Mouse (Mus musculus): ENCODE results near the gene Veph1. TPM values are rescaled to one million over a fixed set of nuclear protein-coding genes. Genes with fewer than 3 reads are reported as not detected.

The Veph1 gene
- polyA plus RNA-seq, 1 experiment from 2014 or later, result 20.1 TPM

DNA sequence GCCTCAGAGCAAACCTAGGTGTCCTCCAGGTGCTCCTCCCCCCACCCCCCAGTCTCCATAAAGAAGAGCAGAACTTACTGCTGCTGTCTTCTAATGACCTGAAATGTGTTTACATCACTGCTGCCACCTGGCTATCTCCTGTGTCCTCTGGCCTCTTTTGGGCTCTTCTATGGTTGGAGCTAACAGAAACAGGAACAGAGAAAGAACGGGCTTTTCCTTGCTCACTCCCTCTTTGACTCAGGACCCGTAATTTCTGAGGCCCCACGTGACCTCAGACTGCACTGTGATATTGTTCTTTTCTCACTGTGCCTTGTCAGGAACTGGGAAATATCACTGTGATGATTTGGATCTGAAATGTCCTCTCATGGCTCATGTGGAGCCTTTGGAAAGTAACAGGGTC is 271.2 kb downstream of the Veph1 start:
- 81% methylated on average over 3 of the region's 3 CpGs for WGBS
- no peak for ATAC-seq (ENCODE audit: low FRiP score)

DNA sequence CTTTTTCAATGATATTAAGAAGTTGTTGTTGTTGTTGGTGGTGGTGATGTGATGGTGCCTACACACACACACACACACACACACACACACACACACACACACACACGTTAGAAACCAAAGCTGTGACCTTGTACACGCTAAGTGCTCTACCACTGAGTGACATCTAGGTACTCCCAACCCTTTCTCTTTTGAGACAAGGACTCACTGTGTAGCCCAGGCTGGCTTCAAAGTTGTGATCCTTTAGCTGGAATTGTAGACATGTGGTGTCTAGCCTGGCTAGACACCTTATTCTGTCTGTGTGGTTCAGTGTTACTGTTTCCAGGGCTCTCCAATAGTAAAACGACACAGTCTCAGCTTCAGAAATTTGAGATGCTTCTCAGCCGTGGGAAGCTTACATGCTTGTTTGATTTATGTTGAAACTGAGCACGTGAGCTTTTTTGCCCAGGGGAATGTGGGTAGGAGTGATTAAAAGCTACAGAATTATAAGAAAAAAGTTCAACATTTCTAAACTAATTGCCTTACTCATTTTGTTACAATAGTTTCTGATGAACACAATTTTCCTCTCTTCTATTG is 272.3 kb downstream of the Veph1 start:
- ATAC-seq (ENCODE audit: low FRiP score), result no peak
- Histone ChIP-seq H3K9me3 (replicated peaks) (no peaks in the 10 kb centered on the region), H3K4me2 (replicated peaks) (no peak overlapping the region), H3K27ac (no peak overlapping the region), H3K36me3 (no peaks in the 10 kb centered on the region), H3K4me3 (no peak overlapping the region), H3K4me1 (no peaks in the 10 kb centered on the region), H3K27me3 (no peaks in the 10 kb centered on the region), H3K9ac (no peak overlapping the region)
- 67% methylated on average over 5 of the region's 5 CpGs for WGBS

More for the DNA sequence above, 271.2 kb downstream of the Veph1 start:
- no peaks in the 10 kb centered on the region for H3K4me1 ChIP-seq
- no peaks in the 10 kb centered on the region for H3K9me3 ChIP-seq (replicated peaks)
- no peaks in the 10 kb centered on the region for H3K27me3 ChIP-seq
- no peak overlapping the region for H3K4me3 ChIP-seq
- H3K27ac ChIP-seq, result no peak overlapping the region
- no peaks in the 10 kb centered on the region for H3K36me3 ChIP-seq
- no peak overlapping the region for H3K4me2 ChIP-seq (replicated peaks)
- no peak overlapping the region for H3K9ac ChIP-seq

DNA sequence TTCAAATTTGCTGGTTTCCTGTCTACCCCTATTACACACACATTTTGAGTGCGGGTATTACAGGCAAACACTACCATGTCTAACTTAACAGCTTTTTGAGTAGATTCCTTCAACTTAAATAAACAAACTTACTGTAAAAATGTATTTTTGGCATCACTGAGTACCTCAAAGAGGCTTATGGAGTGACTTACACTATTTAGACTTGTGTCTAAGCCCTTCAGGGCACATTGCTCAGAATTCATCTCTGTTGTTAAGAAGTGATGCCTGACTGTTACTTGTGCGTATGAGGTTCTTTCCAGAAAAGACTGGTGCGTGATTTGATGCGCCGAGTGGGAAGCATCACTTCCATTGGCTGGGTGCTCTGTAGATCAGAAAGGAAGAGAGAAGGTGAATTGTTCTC is 277.5 kb downstream of the Veph1 start:
- Histone ChIP-seq H3K27ac (no peak overlapping the region), H3K9ac (no peak overlapping the region), H3K4me3 (no peak overlapping the region), H3K4me1 (no peaks in the 10 kb centered on the region), H3K9me3 (replicated peaks) (no peaks in the 10 kb centered on the region), H3K4me2 (replicated peaks) (no peak overlapping the region), H3K36me3 (no peaks in the 10 kb centered on the region), H3K27me3 (no peaks in the 10 kb centered on the region)
- no peak for ATAC-seq (ENCODE audit: low FRiP score)
- 92% methylated on average over 5 of the region's 5 CpGs for WGBS

DNA sequence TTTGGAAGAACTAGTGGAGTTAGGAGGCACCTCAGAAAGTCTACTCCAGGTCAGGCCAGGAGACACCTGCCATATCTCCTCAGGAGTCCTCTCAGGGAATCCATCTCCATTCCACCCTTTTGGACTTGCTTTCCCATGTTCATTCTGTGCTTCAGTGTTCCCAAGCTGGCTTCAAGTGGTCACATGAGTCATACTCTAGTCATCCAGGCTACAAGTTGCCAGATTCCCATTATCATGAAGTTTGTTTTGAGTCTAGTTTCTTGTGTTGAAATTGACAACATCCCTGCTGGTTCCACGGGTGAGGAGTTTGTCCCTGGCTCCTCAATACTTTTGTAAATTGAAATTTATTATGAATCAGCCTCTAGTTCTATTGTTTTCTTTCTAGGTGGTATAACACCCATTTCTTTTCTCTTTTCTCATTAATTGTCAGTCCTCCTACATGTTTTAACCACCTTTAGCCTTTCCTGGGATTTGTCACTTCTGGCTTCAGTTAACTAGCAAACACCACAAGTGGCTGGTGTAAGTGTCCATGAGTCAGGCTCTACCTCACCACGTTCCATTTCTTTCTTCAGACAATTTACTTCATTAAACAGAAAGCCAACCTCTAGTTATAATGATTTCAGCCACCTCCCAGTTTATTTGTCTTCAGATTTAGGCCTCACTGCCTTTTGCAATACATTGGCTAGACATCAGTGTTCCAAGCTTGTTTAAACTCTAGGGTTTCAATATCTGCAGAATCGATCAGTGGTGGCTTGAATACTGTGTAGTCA is 288.8 kb downstream of the Veph1 start:
- Histone ChIP-seq H3K9me3 (replicated peaks) (no peaks in the 10 kb centered on the region), H3K4me1 (no peaks in the 10 kb centered on the region), H3K9ac (no peak overlapping the region), H3K4me3 (no peak overlapping the region), H3K4me2 (replicated peaks) (no peak overlapping the region), H3K36me3 (no peaks in the 10 kb centered on the region), H3K27ac (no peak overlapping the region), H3K27me3 (no peaks in the 10 kb centered on the region)
- 83% methylated on average over 3 of the region's 3 CpGs for WGBS
- ATAC-seq (ENCODE audit: low FRiP score), result no peak

DNA sequence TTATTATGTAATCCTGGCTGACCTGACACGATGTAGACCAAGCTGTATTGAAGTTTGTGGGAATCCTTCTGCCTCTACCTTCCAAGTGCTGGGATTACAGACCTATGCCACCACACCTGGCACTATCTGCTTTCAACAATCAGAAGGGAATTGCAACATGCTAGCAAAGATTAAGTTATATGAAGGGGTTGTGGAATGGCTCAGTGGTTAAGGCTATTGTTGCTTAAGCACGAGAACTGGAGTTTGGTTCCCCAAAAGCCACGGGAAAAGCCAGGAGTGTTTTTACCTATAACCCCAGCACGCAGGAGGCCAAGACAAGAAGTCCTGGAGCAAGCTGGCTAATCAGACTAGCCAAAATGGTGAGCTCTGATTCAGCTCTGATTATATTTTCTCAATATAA is 291.6 kb downstream of the Veph1 start:
- H3K4me2 ChIP-seq (replicated peaks), result no peak overlapping the region
- ATAC-seq (ENCODE audit: low FRiP score), result no peak
- H3K9me3 ChIP-seq (replicated peaks), result no peaks in the 10 kb centered on the region
- WGBS, result 86% methylated on average over 4 of the region's 4 CpGs
- no peak overlapping the region for H3K4me3 ChIP-seq
- H3K27me3 ChIP-seq, result no peaks in the 10 kb centered on the region
- no peaks in the 10 kb centered on the region for H3K36me3 ChIP-seq
- no peak overlapping the region for H3K27ac ChIP-seq
- no peaks in the 10 kb centered on the region for H3K4me1 ChIP-seq
- H3K9ac ChIP-seq, result no peak overlapping the region

DNA sequence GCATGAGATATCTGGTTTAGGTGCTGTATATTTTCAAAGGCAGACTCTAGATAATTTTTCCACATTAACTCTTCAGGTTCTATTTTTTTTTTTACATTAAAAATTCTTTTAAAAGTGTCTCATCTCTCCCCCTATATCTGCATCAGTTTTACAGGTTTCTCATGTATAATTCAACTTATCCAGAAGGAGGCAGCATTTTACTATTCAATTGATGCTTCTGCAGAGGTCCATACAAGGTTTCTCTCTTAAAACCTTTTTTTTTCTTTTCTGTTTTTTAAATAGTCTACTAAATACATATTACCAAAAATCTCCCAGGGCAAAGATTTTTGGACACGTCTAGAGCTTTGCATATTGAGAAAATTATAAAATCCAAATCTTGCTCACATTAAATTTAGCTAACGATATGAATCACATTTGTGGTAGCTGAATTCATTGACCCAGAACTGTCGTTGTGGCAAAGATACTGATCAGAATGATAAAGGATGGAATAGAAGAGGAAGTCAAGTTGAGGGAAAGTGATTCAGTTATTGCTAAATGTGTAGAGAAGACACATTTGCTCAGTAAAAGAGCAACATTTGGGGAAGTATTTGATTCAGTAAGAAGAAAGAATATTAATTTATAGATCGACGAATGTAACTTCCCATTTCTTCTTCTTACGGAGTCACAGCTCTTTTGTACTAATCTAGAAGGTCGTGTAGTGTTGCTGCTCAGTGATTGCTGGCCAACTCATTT is 292.3 kb downstream of the Veph1 start:
- Histone ChIP-seq H3K4me1 (no peaks in the 10 kb centered on the region), H3K4me3 (no peak overlapping the region), H3K4me2 (replicated peaks) (no peak overlapping the region), H3K9me3 (replicated peaks) (no peaks in the 10 kb centered on the region), H3K27ac (no peak overlapping the region), H3K36me3 (no peaks in the 10 kb centered on the region), H3K27me3 (no peaks in the 10 kb centered on the region), H3K9ac (no peak overlapping the region)
- no peak for ATAC-seq (ENCODE audit: low FRiP score)
- 69% methylated on average over 7 of the region's 7 CpGs for WGBS

Other genes with a start within 250 kb of the Veph1 start
- 39.4 and 44.9 TPM in 2 replicates for gene Ptx3, start 76.9 kb downstream of the Veph1 start, polyA plus RNA-seq (2016; fragmentation: Nextera tagmentation; extraction: Ambion mirVana)